Mouse (Mus musculus) ES-E14 (cell line): Measurements from ENCODE around the gene Cntnap2. TPM values are rescaled to one million over a fixed set of nuclear protein-coding genes. Genes with fewer than 3 reads are reported as not detected.

Experiments
- DNase-seq: peaks from one replicate; pipeline ENCODE4 v3.0.0-alpha.2; 2013; ENCODE audit warnings: low read depth, low spot score
- H3K27ac ChIP-seq: 2 replicates; pipeline ENCODE4 v1.5.1; 2012; ENCODE audit warnings: low read depth, mild to moderate bottlenecking, low read length, moderate library complexity, mixed read lengths; ENCODE audit not compliant: poor library complexity, insufficient read depth, severe bottlenecking
- H3K36me3 ChIP-seq: 2 replicates; pipeline ENCODE4 v1.6.1; 2012; ENCODE audit warnings: mild to moderate bottlenecking, low read length, moderate library complexity, mixed read lengths; ENCODE audit not compliant: control insufficient read depth, poor library complexity, insufficient read depth, severe bottlenecking
- H3K4me1 ChIP-seq, 2 experiments: fragments of 150-350 bp in 1 of 2; sonication (generic) in 1 of 2; 2 replicates each; pipeline ENCODE4 v1.6.1; 2012; ENCODE audit warnings: low read length in 2 of 2, mild to moderate bottlenecking in 1 of 2, mixed read lengths in 1 of 2; ENCODE audit not compliant: control insufficient read depth in 2 of 2, insufficient read depth in 2 of 2, poor library complexity in 1 of 2
- H3K4me3 ChIP-seq, 2 experiments: fragments of 150-350 bp in 1 of 2; sonication (generic) in 1 of 2; 2 replicates each; pipeline ENCODE4 v1.5.1; 2012; ENCODE audit warnings: low read length in 2 of 2, low read depth in 1 of 2, mild to moderate bottlenecking in 1 of 2, mixed read lengths in 1 of 2; ENCODE audit not compliant: insufficient read depth in 1 of 2, poor library complexity in 1 of 2, severe bottlenecking in 1 of 2
- H3K9ac ChIP-seq: 2 replicates; pipeline ENCODE4 v1.6.1; 2012; ENCODE audit warnings: low read depth, mild to moderate bottlenecking, low read length, mixed read lengths; ENCODE audit not compliant: poor library complexity, insufficient read depth, severe bottlenecking
- H3K9me3 ChIP-seq: fragments of 150-350 bp; sonication (generic); 2 replicates; pipeline ENCODE4 v1.6.1; 2012; ENCODE audit warnings: low read depth, mild to moderate bottlenecking, low read length; ENCODE audit not compliant: control insufficient read depth, insufficient read depth
- CHD2 ChIP-seq: IDR thresholded peaks from 2 replicates; pipeline ENCODE4 v1.6.1; 2014; ENCODE audit warnings: mild to moderate bottlenecking, low read depth, low read length, inconsistent platforms
- HCFC1 ChIP-seq: IDR thresholded peaks from 2 replicates; pipeline ENCODE4 v1.6.1; 2012; ENCODE audit warnings: low read length, inconsistent platforms, borderline replicate concordance; ENCODE audit not compliant: insufficient read depth
- MAFK ChIP-seq: IDR thresholded peaks from 2 replicates; pipeline ENCODE4 v1.6.1; 2014; ENCODE audit warnings: mild to moderate bottlenecking, low read depth, low read length, inconsistent platforms; ENCODE audit not compliant: insufficient read depth
- ZC3H11A ChIP-seq: IDR thresholded peaks from 2 replicates; pipeline ENCODE4 v1.6.1; 2012; ENCODE audit warnings: low read depth, mild to moderate bottlenecking, inconsistent platforms, low read length, borderline replicate concordance
- ZNF384 ChIP-seq: IDR thresholded peaks from 2 replicates; pipeline ENCODE4 v1.6.1; 2012; ENCODE audit warnings: low read depth, low read length, inconsistent platforms
- in situ Hi-C, 2 experiments: fragments of 600-800 bp; cut with MboI; formaldehyde crosslinking; loops; one replicate each; pipeline ENCODE4 v1.15.1; 2025; ENCODE audit warnings: low sequenced_read_pairs in 2 of 2, inconsistent platforms in 1 of 2; ENCODE audit not compliant: unreplicated experiment in 2 of 2
- total RNA-seq: library from RNA; depleted of rRNA; stranded (reverse); fragments of 300-350 nt; gene quantifications from 2 replicates; pipeline ENCODE4 v1.2.3, GENCODE M21; 2012

Cntnap2 gene
- total RNA-seq, 1 experiment: 7.9 TPM

DNA sequence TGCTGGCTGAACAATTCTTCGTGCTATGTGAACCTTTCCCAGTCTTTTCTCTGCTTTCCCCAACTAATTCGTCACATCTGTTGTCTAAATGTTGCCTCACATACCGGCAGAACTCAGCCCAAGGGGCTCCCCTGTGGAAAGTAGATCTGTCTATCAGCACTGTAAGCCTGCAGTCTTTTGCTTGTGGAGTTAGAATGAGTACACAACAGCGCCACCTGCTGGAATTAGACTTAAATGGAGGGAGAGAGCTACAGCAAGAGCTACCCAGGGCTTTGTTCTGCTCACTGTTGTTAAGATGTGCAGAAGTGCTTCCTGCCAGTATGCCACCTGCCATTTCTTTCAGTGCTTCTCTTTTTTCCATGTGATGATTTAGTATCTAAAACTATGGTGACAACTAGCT is 1954.4 kb downstream of the Cntnap2 start:
- DNase-seq: peak; percentile 90
- TF ChIP-seq CHD2 (no peak), ZC3H11A (peak; percentile 59; the same call in 1 of the 2 replicates)
- H3K27ac ChIP-seq: no peak overlapping the region
- H3K4me3 ChIP-seq: no peak overlapping the region
- no peaks in the 10 kb centered on the region for H3K36me3 ChIP-seq
- in situ Hi-C loops: no loop called here
- H3K9me3 ChIP-seq: no peaks in the 10 kb centered on the region
- H3K9ac ChIP-seq: no peak overlapping the region
- H3K4me1 ChIP-seq: no peaks in the 10 kb centered on the region

DNA sequence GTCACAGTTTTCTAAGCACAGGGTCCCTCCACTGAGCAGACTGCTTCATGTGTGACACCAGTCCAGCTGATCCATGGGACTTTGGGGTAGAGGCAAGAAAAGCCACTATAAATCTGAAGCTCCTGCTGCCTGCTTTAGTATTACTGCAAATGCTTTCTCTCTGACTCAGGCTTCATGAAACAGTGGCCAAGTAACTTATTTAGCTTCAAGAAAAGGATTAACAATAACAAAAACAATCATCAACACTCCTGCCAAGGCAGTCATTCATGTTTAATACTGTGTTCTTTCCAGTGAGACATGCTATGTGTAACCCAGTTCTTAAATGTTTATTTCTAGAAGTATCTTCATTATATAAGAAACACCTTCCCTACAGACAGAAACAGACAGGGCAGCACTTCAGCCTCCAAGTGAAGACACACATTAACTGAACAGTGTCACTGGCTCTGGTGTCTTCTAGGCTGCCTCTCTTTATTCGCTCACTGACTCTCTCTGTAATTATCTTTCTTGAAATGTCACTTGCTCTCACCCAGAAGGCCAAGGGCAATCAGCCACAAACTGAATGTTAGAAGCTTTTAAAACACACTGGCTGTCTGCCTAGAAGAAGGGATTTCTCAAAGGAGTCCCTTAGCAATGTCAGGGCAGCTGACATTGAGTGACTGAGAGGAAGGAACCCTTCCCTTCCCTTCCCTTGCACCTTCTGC is 1955.9 kb downstream of the Cntnap2 start:
- H3K9ac ChIP-seq: no peak overlapping the region
- no peak overlapping the region for H3K4me3 ChIP-seq
- H3K36me3 ChIP-seq: no peaks in the 10 kb centered on the region
- TF ChIP-seq MAFK: no peak
- TF ChIP-seq HCFC1: no peak
- no peak for TF ChIP-seq ZC3H11A
- no peak for TF ChIP-seq CHD2
- no peak for TF ChIP-seq ZNF384
- no peak for DNase-seq
- H3K27ac ChIP-seq: no peak overlapping the region
- in situ Hi-C loops: no loop called here
- no peaks in the 10 kb centered on the region for H3K9me3 ChIP-seq
- no peaks in the 10 kb centered on the region for H3K4me1 ChIP-seq

DNA sequence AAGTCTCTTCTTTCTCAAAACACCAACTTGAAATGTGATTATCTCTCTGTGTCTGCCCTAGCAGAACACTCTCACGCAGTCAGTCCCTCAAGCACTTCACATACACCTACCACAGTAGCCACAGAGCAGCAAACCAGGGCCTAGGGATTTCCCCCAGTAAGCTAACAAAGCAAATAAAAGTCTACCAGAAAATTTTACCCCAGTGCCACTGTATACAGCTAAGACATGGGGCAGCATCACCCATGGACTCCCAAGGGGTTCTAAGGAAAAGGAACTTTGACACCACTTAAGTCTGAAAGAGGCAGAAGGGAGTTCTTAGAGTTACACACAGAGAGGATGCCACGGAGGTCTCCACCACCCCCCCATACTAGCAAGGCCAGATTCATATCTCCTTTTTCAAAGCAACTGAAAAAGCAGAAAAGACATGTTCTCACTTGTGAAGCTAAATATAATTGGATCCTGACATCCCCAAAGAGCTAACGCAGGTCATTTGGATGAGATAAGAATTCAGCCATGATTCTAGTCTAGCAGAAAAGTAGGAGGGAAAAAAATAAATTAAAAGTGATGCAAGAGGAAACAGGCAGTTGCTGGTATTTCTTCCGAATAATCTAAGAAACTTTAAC is 1967.0 kb downstream of the Cntnap2 start:
- H3K4me3 ChIP-seq: no peak overlapping the region
- no peaks in the 10 kb centered on the region for H3K9me3 ChIP-seq
- no peaks in the 10 kb centered on the region for H3K36me3 ChIP-seq
- in situ Hi-C loops: no loop called here
- H3K27ac ChIP-seq: no peak overlapping the region
- DNase-seq: no peak
- TF ChIP-seq ZC3H11A: no peak
- no peak for TF ChIP-seq CHD2
- no peak for TF ChIP-seq MAFK
- TF ChIP-seq HCFC1: no peak
- no peak for TF ChIP-seq ZNF384
- no peaks in the 10 kb centered on the region for H3K4me1 ChIP-seq
- no peak overlapping the region for H3K9ac ChIP-seq

DNA sequence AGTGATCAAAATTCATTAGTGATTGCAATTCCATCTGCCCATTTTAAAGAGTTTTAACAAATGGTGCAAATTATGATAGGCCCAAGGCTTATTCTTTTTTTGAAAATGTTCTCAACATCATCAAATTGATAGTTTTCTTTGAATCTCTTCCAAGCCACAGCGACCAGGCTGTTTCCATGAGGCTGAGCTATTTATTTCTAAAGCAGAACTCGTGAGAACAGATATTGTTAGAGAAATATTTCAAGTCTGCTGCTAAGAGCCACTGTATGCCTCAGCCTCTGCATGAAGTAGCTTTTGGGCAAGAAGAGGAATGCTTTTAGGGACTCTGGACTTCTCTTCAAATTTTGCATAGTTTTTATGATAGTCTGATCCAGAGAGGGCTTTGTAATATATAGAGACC is 1972.2 kb downstream of the Cntnap2 start:
- no peak for TF ChIP-seq CHD2
- TF ChIP-seq ZC3H11A: no peak
- TF ChIP-seq ZNF384: no peak
- no peak for TF ChIP-seq HCFC1
- no peak for TF ChIP-seq MAFK
- no peaks in the 10 kb centered on the region for H3K36me3 ChIP-seq
- H3K4me1 ChIP-seq: no peaks in the 10 kb centered on the region
- DNase-seq: no peak
- H3K9ac ChIP-seq: no peak overlapping the region
- H3K4me3 ChIP-seq: no peak overlapping the region
- in situ Hi-C loops: no loop called here
- no peaks in the 10 kb centered on the region for H3K9me3 ChIP-seq
- H3K27ac ChIP-seq: no peak overlapping the region

DNA sequence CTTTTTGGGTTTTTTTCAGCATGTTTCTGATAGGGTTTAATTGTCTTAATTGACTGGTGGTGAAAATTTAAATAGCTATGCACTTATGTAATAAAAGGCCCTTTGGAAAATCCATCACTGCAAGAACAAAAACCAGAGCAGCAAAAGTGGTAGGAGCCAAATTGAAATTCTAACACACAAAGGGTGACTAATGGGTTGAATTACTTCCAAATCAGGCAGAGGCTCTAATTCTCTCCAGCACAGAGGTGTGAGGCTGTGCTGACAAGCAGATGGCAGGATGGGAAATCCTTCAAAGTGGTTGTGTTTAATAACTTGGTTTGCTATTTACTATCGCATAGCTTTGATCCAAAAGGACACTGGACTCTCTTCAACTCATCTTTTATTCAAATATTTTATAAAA is 1983.4 kb downstream of the Cntnap2 start:
- H3K4me1 ChIP-seq: no peaks in the 10 kb centered on the region
- H3K36me3 ChIP-seq: no peaks in the 10 kb centered on the region
- H3K9me3 ChIP-seq: no peaks in the 10 kb centered on the region
- TF ChIP-seq HCFC1: no peak
- in situ Hi-C loops: no loop called here
- H3K27ac ChIP-seq: no peak overlapping the region
- no peak overlapping the region for H3K4me3 ChIP-seq
- no peak for DNase-seq
- H3K9ac ChIP-seq: no peak overlapping the region
